Mouse (Mus musculus) embryo, embryonic 9.5 days (tissue): ENCODE data around the gene Abhd15.

ENCODE experiments used
- DNase-seq: peaks from one replicate; pipeline ENCODE4 v3.0.0-alpha.2; 2017; ENCODE audit errors: extremely low spot score

Abhd15 gene

GRCm38 (mm10) chr11:77514832-77515636, at the start of gene Abhd15:
Abhd15 (plus strand) TSS chr11:77515121.
- DNase-seq: peak; percentile 84

- DNase-seq: no peak
These were observed 48.4 kb upstream of the Abhd15 start for GRCm38 (mm10) chr11:77466544-77466943.

GRCm38 (mm10) chr11:77467157-77467556, 47.8 kb upstream of the Abhd15 start:
- DNase-seq: peak; percentile 72

- DNase-seq: peak; percentile 60
These were observed 47.1 kb upstream of the Abhd15 start for GRCm38 (mm10) chr11:77467784-77468183.

- DNase-seq: no peak
These were observed 46.5 kb upstream of the Abhd15 start for GRCm38 (mm10) chr11:77468397-77468796.

GRCm38 (mm10) chr11:77471407-77471806, 43.5 kb upstream of the Abhd15 start:
- no peak for DNase-seq

- no peak for DNase-seq
These were observed 42.1 kb upstream of the Abhd15 start for GRCm38 (mm10) chr11:77472775-77473174.

GRCm38 (mm10) chr11:77476216-77476615, 38.7 kb upstream of the Abhd15 start:
- DNase-seq: no peak

GRCm38 (mm10) chr11:77476895-77477294, 38.0 kb upstream of the Abhd15 start:
- no peak for DNase-seq

- no peak for DNase-seq
These were observed 31.9 kb upstream of the Abhd15 start for GRCm38 (mm10) chr11:77483043-77483442.

GRCm38 (mm10) chr11:77483510-77484255, 31.2 kb upstream of the Abhd15 start:
- DNase-seq: no peak

GRCm38 (mm10) chr11:77485229-77485628, 29.7 kb upstream of the Abhd15 start:
- no peak for DNase-seq

- DNase-seq: no peak
These were observed 28.1 kb upstream of the Abhd15 start for GRCm38 (mm10) chr11:77486798-77487197.

GRCm38 (mm10) chr11:77488771-77489581, 25.9 kb upstream of the Abhd15 start:
- DNase-seq: peak; percentile 46

- peak; percentile 85 for DNase-seq
These were observed 25.2 kb upstream of the Abhd15 start, which contains the start of gene Ankrd13b for GRCm38 (mm10) chr11:77489591-77490235. Ankrd13b (minus strand) TSS chr11:77489678.

- DNase-seq: no peak
These were observed 24.5 kb upstream of the Abhd15 start for GRCm38 (mm10) chr11:77490451-77490850.

- DNase-seq: peak; percentile 98
These were observed 23.8 kb upstream of the Abhd15 start for GRCm38 (mm10) chr11:77491123-77491501.

- DNase-seq: no peak
These were observed 23.2 kb upstream of the Abhd15 start for GRCm38 (mm10) chr11:77491502-77492291.

- DNase-seq: peak; percentile 48
These were observed 22.5 kb upstream of the Abhd15 start for GRCm38 (mm10) chr11:77492311-77492871.

- peak; percentile 89 for DNase-seq
These were observed 22.0 kb upstream of the Abhd15 start for GRCm38 (mm10) chr11:77492911-77493332.
